Mouse (Mus musculus) testis, postnatal 14 days (tissue): ENCODE results near the gene Vpreb3.
A peak's percentile ranks its signal among the peaks of the same experiment; 100 is the strongest.

Experiments used
- DNase-seq: peaks from one replicate; pipeline ENCODE4 v3.0.0; 2021; ENCODE audit warnings: low spot score

Gene Vpreb3

DNA sequence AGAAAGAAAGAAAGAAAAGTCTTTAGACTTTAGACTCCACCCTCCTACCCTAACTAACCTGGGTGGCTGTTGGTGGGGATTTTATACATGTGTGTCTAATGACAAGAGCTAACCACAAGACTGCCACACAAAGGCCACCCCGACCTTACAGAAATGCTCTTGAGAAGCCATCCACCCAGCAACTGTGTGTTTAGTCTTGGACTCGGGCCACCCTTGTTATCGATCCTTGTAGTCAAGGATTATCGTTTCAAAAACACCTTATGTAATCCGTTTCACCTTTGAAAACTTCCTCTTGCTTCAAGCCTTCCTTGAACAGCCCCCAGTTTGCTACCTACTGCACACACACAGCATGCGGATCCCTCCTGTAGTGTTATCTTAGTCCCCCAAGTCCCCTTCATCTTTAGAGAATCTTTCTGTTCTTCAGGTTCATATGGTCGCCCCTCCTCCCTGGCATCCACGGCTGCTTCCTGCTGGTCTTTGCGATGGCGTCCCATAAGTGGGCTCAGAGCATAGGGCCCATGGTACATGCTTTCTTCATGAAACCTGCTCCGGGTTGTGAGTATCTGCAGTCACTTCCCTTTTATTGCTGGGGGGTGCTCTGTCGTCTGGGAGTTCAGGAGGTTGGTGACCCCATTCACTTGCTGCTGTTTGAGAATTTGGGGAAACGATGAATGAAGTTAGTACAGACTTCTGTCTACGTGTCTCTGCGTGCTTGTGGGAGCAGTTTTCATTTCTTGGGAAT, at the start of gene Vpreb3:
Gene Vpreb3 (plus strand): TSS at position 322 of the 742 bp plus-strand sequence.
- no peak for DNase-seq

DNA sequence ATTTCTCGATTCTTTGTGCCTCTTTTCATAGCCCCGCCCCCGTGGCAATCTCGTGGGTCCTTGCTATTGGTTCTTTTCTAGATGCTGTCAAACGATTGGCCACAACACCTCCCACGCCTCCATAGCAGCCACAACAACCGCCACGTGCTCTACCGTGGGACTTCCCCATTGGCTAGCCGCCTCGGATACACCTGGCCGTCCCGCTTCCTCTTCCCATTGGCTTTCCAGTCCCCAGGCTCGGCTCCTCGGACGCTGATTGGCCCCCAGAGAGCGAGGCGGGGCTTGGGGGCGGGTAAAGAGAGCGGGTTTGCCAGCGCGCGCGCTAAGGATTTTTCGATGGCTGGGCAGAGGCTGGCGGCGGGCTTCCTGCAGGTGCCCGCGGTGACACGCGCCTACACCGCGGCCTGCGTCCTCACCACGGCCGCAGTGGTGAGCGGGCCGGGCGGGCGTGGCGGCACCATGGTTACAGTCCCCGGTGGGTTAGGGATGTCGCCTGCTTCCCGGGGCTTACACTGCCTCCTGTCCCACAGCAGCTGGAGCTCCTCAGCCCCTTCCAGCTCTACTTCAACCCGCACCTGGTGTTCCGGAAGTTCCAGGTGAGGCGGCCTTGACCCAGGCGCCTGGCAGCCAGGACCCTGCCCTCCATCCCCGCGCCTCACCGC, 49.6 kb upstream of the Vpreb3 start, which contains the start of gene Derl3:
Gene Derl3 (plus strand): TSS at position 325 of the 662 bp plus-strand sequence.
- DNase-seq, result peak; percentile 99

DNA sequence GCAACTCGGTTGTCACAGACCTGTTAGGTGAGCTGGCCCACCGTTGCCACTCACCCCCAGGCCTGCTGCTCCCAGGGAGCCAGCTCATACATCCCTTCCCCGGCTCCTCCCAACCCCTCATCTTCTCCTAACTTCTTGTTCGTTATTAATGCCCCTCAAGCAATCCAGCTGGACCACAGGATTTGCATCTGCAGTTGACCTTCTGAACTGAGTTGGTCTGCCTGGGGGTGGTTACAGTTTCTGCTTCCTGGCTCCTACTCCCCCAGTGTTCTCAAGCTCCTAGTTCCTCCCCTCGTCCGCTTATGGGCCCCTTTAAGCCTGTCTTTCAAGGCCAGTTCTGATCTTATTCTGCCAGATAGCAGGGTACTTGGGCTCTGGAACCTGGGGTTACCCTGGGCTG, 48.3 kb upstream of the Vpreb3 start:
- DNase-seq, result no peak

DNA sequence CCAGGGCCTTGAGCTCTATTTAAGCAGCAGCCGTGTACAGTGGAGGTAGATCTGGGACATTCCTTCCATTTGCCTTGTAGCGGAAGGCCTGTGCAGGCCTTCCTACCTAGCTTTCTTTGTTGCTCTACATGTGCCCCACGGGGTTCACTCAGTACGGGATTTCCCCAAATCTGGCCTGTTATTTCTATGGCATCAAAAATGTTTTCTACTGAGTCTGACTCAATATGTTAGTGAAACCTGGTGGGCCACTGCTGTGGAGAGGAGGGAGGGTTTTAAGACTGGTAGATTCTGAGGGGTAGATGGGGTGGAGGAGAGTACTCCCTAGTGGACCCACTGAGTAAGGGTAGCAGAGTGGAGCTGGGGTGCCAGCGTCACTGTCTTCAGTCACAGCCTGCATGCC, 47.1 kb upstream of the Vpreb3 start:
- no peak for DNase-seq

DNA sequence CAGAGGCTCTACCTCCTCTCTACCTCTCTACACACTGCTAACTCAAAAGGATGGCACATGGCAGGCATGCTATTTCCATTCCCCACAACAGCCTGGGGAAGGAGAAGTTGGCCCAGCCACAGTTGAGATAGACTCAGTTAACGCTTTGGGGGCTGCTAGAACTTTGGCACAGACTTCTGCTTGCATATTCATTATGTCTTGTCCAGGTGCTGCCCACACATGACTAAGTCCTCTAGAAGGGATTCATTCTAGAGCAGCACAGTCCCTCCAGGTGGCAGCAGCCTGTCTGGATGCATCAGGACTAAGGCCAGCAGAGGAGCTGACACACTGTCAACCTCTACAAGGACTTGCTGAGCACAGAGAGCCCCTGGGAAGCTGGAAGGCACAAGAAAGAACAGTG, 46.6 kb upstream of the Vpreb3 start:
- no peak for DNase-seq

DNA sequence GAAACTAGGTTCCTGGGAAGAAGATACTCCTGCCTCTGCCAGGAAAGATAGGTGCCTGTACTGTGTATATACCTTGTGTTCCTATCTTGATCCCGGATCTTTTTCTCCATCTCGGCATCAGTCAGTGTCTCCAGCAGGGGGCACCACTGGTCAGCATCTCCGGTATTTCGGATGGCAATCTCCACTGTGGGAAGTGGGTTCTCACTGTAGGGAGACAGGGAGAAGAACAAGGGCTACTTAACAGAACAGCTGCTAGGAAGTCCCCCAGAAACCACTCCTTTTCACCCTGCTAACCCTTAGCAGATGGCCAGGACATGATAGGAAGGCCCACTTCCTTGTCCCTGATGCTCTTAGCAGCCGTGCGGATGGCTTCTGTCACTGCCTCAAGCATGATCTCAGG, 45.5 kb upstream of the Vpreb3 start:
- no peak for DNase-seq

DNA sequence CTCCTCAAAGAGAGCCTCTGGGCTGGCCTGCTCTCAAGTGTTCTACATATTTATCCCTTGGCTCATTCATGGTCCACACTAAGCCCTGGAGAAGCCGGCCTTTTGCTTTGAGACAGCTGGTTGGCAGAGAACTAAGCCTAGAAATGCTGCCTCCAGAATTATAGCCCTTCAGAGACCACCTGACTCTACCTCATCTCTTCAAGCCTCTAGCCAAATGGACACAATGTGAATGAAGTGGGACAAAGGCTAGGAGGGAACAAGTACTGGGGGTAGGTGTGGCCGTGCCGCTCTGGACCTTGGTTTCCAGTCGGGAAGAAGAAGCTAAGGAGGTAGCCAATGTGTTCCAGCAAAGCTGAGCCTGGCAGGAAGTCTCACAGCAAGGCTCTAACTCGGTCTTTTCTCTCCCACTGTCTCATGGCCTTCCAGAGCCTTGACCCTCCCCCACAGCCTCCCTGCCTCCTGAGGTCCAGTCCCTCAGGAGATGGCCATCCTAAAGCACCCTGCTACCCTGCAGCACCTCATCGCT, 44.8 kb upstream of the Vpreb3 start:
- no peak for DNase-seq

DNA sequence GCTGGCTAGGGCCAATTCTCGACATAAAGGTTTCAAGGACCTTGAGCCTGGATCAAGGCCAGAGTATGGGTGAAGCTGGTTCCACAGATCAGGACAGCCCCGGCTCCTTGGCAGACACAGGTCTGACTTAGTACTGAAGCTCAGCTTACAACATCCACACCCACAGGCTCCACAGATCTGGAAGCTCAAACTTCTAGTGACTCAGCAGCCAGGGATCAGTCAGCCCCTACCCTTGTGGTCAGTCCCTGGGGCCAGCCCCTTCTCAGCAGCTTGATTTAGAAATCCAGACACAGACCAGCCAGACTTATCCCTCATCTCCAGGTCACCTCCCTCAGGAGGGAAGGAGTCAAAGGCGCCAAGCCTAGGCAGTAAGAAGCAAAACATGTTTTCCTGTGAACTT, 44.0 kb upstream of the Vpreb3 start:
- peak; percentile 51 for DNase-seq

DNA sequence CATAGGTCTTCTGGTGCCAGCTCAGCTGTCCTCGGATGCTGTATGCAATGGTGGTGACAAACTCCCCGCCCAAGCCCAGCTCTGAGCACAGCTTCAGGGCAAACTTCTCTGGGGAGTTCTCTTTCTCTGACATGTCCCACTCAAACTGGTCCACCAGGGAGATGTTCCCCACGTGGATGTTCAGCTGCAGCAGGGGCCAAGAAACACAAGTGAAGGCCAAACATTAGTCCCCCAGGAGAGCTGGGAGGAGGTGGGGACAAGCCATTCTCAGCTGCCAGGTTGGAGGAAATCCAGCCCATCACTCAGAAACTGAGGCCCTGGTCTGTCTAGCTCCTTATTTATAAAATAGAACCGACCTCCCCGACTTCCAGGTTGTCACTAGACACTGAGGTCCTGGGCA, 38.5 kb upstream of the Vpreb3 start:
- no peak for DNase-seq

DNA sequence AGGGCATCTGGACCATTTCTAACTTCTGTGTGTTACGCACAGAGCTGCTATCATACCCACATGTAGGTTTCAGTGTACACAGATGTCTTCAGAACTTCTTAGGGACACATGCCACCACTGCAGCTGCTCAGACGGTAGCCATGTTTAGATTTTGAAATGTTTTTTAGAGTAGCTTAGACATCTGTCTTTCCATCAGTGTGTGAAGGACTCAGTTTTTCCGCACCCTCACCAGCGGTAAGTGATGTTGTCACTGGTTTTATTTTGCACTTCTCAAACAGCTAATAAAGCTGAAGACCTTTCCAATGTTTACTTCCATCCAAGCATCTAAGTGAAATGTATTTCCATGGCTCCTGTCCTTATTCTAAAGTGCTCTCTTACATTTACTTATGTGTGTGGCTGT, 36.0 kb upstream of the Vpreb3 start:
- no peak for DNase-seq

DNA sequence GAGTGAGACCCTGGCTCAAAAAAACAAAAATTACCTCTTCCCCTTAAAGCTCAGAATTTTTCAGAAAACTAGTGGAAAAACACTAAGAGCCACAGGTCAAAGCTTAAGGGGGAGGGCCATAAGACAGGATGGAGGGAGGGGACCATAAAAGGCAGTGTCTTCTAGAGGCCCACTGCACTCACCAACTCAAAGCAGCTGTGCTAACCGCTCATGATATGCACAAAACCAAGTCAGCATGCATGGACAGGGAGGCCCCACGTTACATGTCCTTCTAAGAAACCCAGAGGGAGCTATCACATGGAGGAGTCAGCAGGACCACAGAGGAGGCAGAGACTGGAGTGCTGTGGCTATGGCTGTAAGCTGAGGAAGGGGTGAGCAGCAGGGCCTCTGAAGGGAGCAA, 32.2 kb upstream of the Vpreb3 start:
- DNase-seq, result no peak

DNA sequence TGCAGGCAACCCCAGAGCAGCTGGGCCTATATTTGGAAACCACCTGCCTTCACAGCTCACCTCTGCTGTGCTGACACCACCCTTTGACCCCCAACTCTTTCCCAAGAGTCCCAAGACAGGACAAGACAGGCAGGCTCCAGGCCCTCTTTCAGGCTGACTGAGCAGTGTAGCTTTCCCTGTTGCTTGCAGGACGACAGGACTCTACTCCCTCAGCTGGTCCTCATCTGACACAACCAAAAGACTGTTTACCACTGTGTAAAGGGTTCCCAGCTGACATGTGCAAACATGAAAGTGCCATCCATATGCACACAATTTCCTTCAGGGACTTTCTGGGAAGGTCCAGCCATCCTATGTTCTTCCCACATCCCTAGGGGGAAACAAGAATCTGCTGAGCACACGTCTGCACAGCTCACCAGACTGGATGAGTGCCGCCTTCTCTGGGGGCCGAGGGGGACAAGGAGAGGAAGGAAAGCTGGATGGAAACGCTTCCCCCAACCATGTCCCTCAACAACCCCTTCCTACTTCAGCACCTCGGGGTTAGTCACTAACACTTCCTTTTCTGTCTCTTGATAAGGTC, 29.8 kb upstream of the Vpreb3 start:
- no peak for DNase-seq

DNA sequence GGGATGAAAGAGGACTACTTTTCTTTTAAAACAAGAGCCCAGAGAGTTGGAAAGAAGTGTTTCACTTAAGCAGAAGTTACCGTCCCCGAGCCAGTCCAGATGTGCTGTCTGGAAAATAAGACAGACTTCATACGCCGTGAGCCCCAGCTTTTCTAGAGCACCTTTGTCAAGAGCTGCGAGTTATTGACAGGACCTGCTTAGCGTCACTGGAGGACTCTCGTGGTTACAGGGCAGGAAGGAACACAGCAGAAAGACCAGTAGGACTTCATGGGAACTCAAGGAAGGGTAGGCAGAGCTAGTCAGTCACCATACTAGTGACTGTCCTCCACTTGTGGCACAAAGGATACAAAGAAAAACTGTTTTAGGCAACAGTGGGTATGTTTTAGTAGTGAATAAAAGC, 27.3 kb upstream of the Vpreb3 start:
- DNase-seq, result no peak

DNA sequence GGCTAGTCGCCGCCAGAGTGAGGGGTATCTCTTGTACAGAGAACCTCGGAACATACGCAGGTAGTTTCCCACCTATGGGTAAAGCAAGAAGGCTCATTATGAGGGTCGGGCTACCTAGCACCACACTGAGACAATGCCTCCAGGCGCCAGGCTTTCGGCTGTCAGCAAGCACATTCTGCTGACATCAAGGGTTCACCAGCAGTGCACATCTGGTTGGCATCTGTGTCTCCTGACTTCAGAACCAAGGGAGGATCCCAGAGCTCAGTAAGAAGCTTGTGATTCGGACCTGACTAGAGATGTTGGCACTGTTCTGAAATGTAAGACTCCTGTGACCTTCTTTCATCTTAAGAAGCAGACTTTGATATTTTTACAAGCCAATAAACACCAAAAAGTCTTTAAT, 26.0 kb upstream of the Vpreb3 start:
- DNase-seq, result no peak

DNA sequence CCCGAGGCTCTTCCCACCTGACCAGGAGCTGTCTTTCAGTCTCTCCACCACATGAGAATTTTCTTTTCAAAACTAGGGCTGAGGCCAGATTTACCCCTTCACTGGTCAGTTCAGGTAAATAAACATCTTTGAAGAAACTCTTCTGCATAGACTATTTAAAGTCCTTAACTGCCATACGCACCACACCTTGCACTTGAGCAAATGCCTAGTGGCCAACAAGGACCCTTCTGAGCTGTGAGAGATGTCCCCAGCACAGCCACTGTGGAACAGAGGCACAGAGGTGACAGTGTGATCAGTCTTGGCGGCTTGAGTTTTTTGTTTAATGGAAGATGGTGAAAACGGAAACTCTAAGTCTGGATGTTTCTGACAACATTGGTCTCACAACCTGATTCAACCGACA, 23.8 kb upstream of the Vpreb3 start:
- DNase-seq, result no peak

DNA sequence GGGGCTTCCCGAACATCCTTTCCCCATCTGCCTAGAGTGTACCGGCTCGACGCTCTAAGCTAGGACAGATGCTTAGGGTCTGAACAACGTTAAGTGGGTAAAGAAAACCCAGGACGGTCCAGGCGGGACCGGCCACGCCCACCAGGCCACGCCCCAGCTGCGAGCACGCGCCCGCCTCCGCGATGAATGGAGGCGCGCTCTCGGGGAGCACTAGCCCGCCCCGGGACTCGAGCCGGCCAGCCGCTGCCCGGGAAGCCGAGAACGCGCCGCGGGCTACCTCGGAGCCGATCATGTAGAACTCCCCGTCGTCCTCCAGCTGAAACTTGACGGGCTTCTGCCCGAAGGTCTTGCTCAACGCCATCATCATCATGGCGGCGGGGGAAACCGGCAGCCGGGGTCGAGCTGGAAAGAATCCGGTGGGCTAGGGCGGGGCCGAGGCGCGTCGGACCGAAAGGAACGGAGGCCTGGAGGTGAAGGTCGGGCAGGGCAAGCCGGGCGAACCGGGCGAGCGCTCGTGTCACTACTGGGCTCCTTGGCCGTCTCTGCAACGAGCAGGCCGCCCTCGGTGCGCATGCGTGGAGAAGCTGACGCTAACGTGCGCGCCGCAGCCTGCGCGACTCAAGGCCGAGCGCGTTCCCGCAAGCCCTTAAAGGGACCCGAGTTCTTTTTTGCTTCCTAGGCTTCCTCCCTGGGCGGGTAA, 21.7 kb upstream of the Vpreb3 start, which contains the start of gene Smarcb1:
Gene Smarcb1 (minus strand): TSS at position 592 of the 700 bp plus-strand sequence.
- peak; percentile 96 for DNase-seq

DNA sequence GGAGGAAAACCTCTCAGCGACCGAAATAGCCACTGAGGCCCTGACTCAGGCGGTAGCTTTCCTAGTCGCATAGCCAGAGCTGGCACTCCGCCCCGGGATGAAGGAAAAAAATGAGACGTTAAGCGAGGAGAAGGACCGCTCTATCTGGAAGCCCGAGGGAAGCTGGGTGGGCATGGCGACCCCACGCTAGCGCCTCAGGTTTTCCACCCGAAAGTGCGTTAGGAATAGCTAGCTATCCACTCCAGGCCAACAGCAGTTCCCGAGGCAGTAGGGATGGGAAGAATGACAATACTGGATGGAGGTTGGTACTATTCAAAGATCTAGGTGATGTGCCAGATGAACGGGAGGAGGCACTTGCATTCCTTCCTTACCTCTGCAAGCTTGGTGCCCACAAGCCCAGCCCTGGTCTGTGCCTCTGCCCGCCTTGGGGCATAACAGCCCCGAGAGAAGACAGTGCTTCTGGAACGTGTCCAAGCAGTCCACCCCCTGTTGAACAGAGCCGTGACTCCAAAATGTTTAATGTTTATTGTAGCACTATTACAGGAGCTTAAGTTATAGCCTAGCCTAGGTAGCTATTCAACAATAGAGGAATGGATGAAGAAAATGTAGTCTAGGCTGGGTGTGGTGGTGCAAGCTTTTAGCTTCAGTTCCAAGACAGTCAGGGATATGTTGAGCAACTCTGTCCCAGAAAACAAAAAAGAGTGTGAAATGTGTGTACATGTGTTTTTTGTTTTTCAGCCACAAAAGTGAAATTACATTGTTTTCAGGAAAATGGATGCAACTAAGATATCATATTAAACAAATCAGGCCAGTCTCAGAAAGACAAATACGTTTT, 20.9 kb upstream of the Vpreb3 start:
- DNase-seq, result peak; percentile 49

DNA sequence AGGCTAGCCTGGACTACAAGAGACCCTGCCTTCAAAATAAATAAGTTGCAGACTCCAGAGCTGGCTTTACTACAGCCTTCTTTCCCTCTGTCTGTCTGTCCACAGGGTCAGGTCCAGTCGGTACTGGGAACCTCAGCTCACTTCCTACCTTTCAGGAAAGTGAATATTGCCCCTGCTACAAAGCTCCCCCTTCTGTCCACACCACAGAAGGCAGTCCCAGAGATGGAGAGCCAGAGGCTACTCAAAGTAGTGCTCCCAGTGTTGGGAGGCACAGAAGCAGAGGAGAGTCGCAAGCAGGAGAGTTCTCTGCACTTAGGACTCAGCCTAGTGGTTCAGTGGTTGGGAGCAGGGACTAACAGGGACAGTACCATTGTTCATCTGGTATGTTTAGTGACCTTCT, 18.5 kb upstream of the Vpreb3 start:
- no peak for DNase-seq

DNA sequence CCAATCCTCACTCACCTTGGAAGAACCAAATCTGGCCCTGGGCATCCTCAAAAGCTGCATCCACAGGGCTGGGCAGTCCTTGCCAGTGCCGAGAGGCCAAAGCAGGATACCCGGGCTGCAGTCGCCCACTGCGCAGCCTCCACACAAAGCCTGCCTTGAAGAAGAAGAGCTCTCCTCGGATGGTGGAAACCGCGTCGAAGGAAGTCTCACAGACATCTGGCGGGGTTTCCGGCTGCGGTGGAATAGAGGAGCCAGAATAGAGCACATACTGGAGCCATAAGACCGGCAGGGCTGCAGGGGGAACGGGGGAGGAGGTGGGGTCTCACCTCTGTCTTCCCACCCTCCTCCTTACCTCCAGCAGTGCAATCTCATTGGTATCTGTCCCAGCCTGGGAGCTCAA, 16.5 kb upstream of the Vpreb3 start:
- DNase-seq, result no peak

DNA sequence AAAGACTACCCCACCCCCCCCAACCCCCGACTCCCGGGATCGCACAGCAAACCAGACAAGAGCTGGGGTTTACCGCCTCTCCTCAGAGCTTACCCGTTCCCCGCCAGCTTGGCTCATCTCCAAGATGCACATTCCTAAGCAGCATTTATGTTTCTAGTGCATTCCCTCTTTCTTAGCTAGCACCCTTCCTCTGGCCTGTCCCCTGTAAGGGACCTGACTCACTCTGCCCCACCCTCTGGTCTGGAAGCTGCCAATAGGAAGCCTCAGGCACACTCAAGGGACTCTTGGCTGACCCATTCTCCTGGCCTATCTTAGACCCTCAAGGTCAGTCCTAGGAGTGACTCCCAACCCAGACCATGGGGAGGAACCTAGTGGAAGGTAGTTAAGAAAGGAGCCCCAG, 12.6 kb upstream of the Vpreb3 start:
- no peak for DNase-seq

DNA sequence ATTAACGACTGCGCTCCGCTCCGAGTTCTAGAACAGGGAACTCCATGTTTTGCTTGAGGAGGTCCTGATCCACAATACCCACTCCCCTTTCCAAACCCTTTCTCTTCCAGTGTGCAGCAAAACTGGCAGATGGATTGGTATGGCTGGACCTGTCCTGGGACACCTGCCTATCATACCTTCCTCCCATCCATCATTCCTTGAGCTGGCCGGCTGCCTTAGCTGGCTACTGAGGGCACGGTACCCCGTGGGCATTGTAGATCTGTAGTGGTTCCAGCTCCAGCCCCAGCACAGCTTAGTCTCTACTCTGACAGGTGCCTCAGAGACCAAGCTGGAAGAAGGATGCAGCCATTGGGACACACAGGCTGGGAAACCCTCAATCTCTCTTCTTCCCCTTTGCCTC, 11.5 kb upstream of the Vpreb3 start:
- DNase-seq, result no peak
